Mouse (Mus musculus): ENCODE results near the gene Samd8. TPM values are rescaled to one million over a fixed set of nuclear protein-coding genes. Genes with fewer than 3 reads are reported as not detected.

Samd8 gene
- polyA plus RNA-seq, 1 experiment from 2014 or later = 7.1 TPM

DNA sequence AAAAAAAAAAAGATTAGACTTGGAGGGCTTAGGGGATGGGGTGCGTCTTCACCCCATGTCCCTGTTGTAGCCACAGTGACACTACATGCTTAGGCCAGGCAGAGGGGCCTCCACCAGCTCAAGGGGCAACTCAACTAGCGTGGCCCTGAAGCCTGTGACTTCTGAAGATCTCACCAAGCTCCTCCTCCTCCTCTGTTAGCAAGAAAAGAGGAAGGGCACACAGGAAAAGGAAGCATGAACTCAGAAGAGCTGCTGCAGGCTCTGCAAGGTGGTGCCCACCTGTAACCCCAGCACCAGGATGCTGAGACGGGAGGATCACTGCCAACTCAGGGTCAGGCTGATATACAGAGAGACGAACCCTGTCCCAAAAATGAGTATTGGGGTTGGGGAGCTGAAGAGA is 61.0 kb downstream of the Samd8 start:
- Histone ChIP-seq H3K27me3 (replicated peaks; ENCODE audit: insufficient read depth, low read length) (no peaks in the 10 kb centered on the region), H3K4me3 (ENCODE audit: low read depth, low read length) (no peak overlapping the region), H3K36me3 (ENCODE audit: insufficient read depth, low read length) (no peaks in the 10 kb centered on the region), H3K9ac (replicated peaks; ENCODE audit: low read depth) (no peak overlapping the region), H3K27ac (ENCODE audit: low read length) (no peak overlapping the region), H3K9me3 (ENCODE audit: low read length) (no peaks in the 10 kb centered on the region), H3K4me1 (ENCODE audit: insufficient read depth, low read depth, low read length) (no peaks in the 10 kb centered on the region), H3K4me2 (replicated peaks; ENCODE audit: low read depth, low read length) (no peak overlapping the region)
- no peak for ATAC-seq
- TF ChIP-seq CTCF (IDR thresholded peaks at IDR 0.05) (no peak), EP300 (IDR thresholded peaks at IDR 0.05) (no peak)
- 85% methylated on average over 4 of the region's 4 CpGs for WGBS
- DNase-seq (ENCODE audit: low spot score) = no peak

DNA sequence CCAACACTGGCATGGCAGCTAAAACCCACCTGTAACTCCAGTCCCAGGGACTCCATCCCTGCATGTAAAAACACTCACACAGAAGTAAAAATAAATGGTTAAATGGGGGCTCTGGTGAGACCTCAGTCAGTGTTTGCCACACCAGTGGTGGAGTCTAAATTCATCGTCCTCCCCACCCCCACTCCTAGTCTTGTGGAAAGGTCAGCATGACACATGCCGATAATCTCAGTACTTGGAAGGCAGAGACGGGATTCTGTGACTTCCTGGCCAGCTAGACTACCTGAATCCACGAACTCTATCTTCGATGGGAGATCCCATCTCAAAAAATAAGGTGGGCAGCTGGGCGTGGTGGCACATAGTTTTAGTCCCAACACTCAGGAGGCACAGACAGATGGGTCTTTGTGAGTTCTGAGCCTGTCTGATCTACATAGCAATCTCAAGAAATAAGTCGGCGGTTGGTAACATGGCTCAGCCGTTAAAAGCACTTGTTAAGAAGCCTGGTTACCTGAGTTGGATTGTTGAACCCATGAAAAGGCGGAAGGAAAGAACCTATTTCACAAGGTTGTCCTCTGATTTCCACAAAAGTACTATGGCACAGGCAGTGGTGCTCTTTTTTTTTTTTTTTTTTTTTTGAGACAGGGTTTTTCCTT is 61.5 kb downstream of the Samd8 start:
- 77% methylated on average over 10 of the region's 10 CpGs for WGBS
- TF ChIP-seq EP300 (IDR thresholded peaks at IDR 0.05) (no peak), CTCF (IDR thresholded peaks at IDR 0.05) (no peak)
- no peaks in the 10 kb centered on the region for H3K4me1 ChIP-seq (ENCODE audit: insufficient read depth, low read depth, low read length)
- no peaks in the 10 kb centered on the region for H3K27me3 ChIP-seq (replicated peaks; ENCODE audit: insufficient read depth, low read length)
- no peak overlapping the region for H3K4me2 ChIP-seq (replicated peaks; ENCODE audit: low read depth, low read length)
- no peak overlapping the region for H3K9ac ChIP-seq (replicated peaks; ENCODE audit: low read depth)
- no peak overlapping the region for H3K4me3 ChIP-seq (ENCODE audit: low read depth, low read length)
- DNase-seq (ENCODE audit: low spot score) (no peak), ATAC-seq (no peak)
- no peaks in the 10 kb centered on the region for H3K36me3 ChIP-seq (ENCODE audit: insufficient read depth, low read length)
- H3K9me3 ChIP-seq (ENCODE audit: low read length) = no peaks in the 10 kb centered on the region
- no peak overlapping the region for H3K27ac ChIP-seq (ENCODE audit: low read length)

DNA sequence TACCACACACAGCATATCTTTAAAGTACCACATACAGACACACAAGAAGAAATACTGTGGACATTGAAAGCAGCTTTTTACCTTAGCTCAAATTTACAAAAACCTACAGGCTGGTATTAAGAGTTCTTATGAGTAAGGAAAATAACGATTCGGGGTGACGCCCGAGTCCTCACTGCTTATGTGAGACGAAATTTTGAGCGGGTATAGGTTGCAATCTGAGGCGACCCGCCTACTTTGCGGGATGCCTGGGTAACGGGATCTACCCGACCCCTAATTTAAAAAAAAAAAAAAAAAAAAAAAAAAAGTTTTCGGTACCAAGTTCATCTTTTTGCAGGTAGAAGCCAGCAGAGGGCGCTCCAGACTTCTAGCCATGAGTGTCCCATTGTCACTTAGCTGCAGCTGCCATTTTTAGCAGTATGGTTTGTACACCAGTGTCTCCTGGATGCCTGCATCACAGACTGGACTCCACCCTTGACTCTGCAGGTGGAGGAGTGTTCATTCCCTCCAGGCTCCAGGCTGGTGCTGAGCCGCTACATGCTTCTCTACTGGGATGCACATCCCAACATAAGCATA is 62.3 kb downstream of the Samd8 start:
- H3K9me3 ChIP-seq (ENCODE audit: low read length) = no peaks in the 10 kb centered on the region
- no peaks in the 10 kb centered on the region for H3K36me3 ChIP-seq (ENCODE audit: insufficient read depth, low read length)
- TF ChIP-seq CTCF (IDR thresholded peaks at IDR 0.05) (peak; percentile 76), EP300 (IDR thresholded peaks at IDR 0.05) (no peak)
- peak; percentile 77 for DNase-seq (ENCODE audit: low spot score)
- no peak overlapping the region for H3K4me3 ChIP-seq (ENCODE audit: low read depth, low read length)
- no peak overlapping the region for H3K4me2 ChIP-seq (replicated peaks; ENCODE audit: low read depth, low read length)
- no peaks in the 10 kb centered on the region for H3K27me3 ChIP-seq (replicated peaks; ENCODE audit: insufficient read depth, low read length)
- H3K9ac ChIP-seq (replicated peaks; ENCODE audit: low read depth) = no peak overlapping the region
- no peaks in the 10 kb centered on the region for H3K4me1 ChIP-seq (ENCODE audit: insufficient read depth, low read depth, low read length)
- 22% methylated on average over 14 of the region's 14 CpGs for WGBS
- no peak overlapping the region for H3K27ac ChIP-seq (ENCODE audit: low read length)
- peak; percentile 70 for ATAC-seq

DNA sequence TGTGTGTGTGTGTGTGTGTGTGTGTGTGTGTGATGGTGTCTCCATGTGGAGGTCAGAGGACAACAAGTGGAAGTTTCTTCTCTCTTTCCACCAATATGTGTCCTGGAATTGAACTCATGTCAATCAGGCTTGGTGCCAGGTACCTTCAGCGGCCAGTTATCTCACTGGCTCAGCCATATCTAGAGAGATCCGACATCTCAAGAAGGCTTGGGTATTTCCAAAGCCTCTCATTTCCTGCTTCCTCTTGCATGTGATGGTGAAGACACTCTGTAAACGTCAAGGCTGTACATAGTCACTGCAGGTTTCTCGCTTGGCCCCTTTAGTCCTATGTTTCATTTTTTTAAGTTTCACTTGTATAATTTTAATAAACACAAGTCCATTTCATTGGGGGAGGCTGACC is 62.9 kb downstream of the Samd8 start:
- no peak for TF ChIP-seq CTCF (IDR thresholded peaks at IDR 0.05)
- no peak for TF ChIP-seq EP300 (IDR thresholded peaks at IDR 0.05)
- ATAC-seq = no peak
- Histone ChIP-seq H3K4me3 (ENCODE audit: low read depth, low read length) (no peak overlapping the region), H3K9ac (replicated peaks; ENCODE audit: low read depth) (no peak overlapping the region), H3K9me3 (ENCODE audit: low read length) (no peaks in the 10 kb centered on the region), H3K27me3 (replicated peaks; ENCODE audit: insufficient read depth, low read length) (no peaks in the 10 kb centered on the region), H3K36me3 (ENCODE audit: insufficient read depth, low read length) (no peaks in the 10 kb centered on the region), H3K4me2 (replicated peaks; ENCODE audit: low read depth, low read length) (no peak overlapping the region), H3K27ac (ENCODE audit: low read length) (no peak overlapping the region), H3K4me1 (ENCODE audit: insufficient read depth, low read depth, low read length) (no peaks in the 10 kb centered on the region)
- WGBS = 39% methylated on average over 4 of the region's 4 CpGs
- DNase-seq (ENCODE audit: low spot score) = no peak

DNA sequence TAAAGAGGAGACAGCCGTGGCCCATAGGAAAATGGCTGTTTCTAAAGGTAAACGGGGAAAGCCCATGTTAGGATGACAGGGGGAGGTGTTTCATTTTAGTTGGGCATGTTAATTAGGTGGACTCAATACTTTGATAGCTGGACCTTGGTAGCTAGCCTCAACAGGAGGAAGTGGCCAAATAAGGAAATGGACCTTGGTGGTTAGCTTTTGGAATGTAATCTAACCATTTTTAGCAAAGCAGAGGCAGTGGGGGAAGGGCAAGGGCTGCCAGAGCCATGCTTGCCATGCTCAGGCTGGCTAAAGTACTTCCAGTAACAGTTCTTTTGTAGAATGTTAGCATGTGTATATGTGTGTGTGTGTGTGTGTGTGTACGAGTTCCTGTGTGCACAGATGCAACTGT is 63.5 kb downstream of the Samd8 start:
- Histone ChIP-seq H3K4me1 (ENCODE audit: insufficient read depth, low read depth, low read length) (no peaks in the 10 kb centered on the region), H3K4me2 (replicated peaks; ENCODE audit: low read depth, low read length) (no peak overlapping the region), H3K27me3 (replicated peaks; ENCODE audit: insufficient read depth, low read length) (no peaks in the 10 kb centered on the region), H3K36me3 (ENCODE audit: insufficient read depth, low read length) (no peaks in the 10 kb centered on the region), H3K4me3 (ENCODE audit: low read depth, low read length) (no peak overlapping the region), H3K9me3 (ENCODE audit: low read length) (no peaks in the 10 kb centered on the region), H3K27ac (ENCODE audit: low read length) (no peak overlapping the region), H3K9ac (replicated peaks; ENCODE audit: low read depth) (no peak overlapping the region)
- ATAC-seq (no peak), DNase-seq (ENCODE audit: low spot score) (no peak)
- WGBS = 72% methylated on average over 3 of the region's 3 CpGs
- TF ChIP-seq CTCF (IDR thresholded peaks at IDR 0.05) (no peak), EP300 (IDR thresholded peaks at IDR 0.05) (no peak)

DNA sequence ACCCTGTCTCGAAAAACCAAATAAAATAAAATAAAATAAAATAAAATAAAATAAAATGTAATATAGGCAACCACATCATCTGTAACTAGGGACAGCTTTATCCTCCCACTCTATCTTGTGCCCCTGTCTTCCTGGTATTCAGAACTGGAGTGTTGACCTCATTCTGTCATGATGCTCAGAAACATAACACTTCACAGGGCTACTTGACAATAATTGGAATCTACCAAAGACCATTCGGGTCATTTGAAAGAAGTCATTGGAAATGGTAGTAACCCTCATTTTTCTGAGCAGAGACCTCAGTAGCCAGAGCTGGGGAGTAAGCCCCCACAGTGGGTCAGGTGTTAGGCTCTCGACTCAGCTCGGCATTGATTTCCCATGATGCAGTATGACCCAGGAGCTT is 64.3 kb downstream of the Samd8 start:
- no peak overlapping the region for H3K4me2 ChIP-seq (replicated peaks; ENCODE audit: low read depth, low read length)
- WGBS = 93% methylated on average over 4 of the region's 4 CpGs
- H3K36me3 ChIP-seq (ENCODE audit: insufficient read depth, low read length) = no peaks in the 10 kb centered on the region
- DNase-seq (ENCODE audit: low spot score) = no peak
- no peaks in the 10 kb centered on the region for H3K4me1 ChIP-seq (ENCODE audit: insufficient read depth, low read depth, low read length)
- ATAC-seq = no peak
- no peak overlapping the region for H3K9ac ChIP-seq (replicated peaks; ENCODE audit: low read depth)
- no peak overlapping the region for H3K4me3 ChIP-seq (ENCODE audit: low read depth, low read length)
- no peak overlapping the region for H3K27ac ChIP-seq (ENCODE audit: low read length)
- no peaks in the 10 kb centered on the region for H3K27me3 ChIP-seq (replicated peaks; ENCODE audit: insufficient read depth, low read length)
- TF ChIP-seq CTCF (IDR thresholded peaks at IDR 0.05) (no peak), EP300 (IDR thresholded peaks at IDR 0.05) (no peak)
- no peaks in the 10 kb centered on the region for H3K9me3 ChIP-seq (ENCODE audit: low read length)
